Mouse (Mus musculus): ENCODE data around the gene Apba3. TPM values are rescaled to one million over a fixed set of nuclear protein-coding genes. Genes with fewer than 3 reads are reported as not detected.
A peak's percentile ranks its signal among the peaks of the same experiment; 100 is the strongest.

The Apba3 gene
- polyA plus RNA-seq, 1 experiment from 2014 or later: 61.9 TPM

DNA sequence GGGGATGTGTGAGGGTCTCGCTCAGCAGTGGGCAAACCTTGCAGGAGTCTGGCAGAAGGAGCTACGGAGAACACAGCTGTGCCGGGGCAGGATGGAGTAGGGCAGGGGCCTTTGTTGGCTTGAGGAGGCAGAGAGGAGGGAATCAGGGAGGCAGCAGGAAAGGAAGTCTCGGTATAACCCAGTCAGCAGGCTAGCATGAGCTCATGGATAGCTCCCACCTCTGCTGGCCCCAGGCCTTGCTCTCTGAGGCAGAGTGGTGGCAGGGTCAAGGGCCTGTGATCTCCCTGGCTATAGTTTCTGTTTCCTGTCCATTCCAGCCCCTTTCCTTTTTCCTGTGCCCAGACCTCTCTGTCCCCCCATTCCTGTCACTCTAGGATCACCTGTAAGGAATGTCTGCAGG is 35.5 kb downstream of the Apba3 start:
- peak overlapping the region; percentile 18; the same call in 1 of the 2 replicates for H3K4me2 ChIP-seq
- no peaks in the 10 kb centered on the region for H3K9me3 ChIP-seq
- 64% methylated on average over 4 of the region's 4 CpGs for WGBS
- no peak overlapping the region for H3K4me3 ChIP-seq
- peak overlapping the region; percentile 44 for H3K9ac ChIP-seq
- peaks cover 37% of the 10 kb centered on the region for H3K36me3 ChIP-seq
- H3K27ac ChIP-seq: peak overlapping the region; percentile 39; the same call in 1 of the 2 replicates
- peaks cover 30% of the 10 kb centered on the region for H3K4me1 ChIP-seq
- H3K27me3 ChIP-seq: no peaks in the 10 kb centered on the region
- no peak for ATAC-seq (ENCODE audit: insufficient number of reproducible peaks, insufficient read depth, low FRiP score, low TSS enrichment, low read depth)

DNA sequence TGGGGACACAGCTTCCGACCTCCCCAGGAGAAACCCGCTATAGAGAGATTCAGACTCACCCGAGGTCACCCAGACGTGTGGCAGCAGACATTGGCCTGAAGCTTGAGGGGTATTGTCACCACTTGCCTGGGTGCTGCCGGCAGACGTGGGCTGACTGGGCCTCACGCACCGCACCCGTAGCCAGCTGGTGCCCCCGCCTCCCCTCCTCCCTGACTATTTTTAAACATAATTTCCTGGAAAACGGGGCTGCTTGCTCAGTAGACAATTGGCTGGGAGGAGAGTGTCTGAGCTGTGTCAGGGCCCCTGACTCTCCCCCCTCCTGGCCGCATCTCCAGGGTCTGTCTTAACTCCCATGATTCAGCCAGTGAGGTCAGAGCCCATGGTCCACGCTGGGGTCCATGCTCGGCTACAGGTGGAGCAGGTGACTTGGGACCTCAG is 36.0 kb downstream of the Apba3 start:
- H3K27ac ChIP-seq: 0 out of 2 replicates have a peak overlapping the region, but pooled peaks have one; percentile 39
- H3K4me1 ChIP-seq: peaks cover 27% of the 10 kb centered on the region
- H3K36me3 ChIP-seq: peaks cover 42% of the 10 kb centered on the region
- H3K27me3 ChIP-seq: no peaks in the 10 kb centered on the region
- no peaks in the 10 kb centered on the region for H3K9me3 ChIP-seq
- peak overlapping the region; percentile 44 for H3K9ac ChIP-seq
- 0 out of 2 replicates have a peak overlapping the region, but pooled peaks have one; percentile 6 for H3K4me3 ChIP-seq
- peak overlapping the region; percentile 18; the same call in 1 of the 2 replicates for H3K4me2 ChIP-seq
- no peak for ATAC-seq (ENCODE audit: insufficient number of reproducible peaks, insufficient read depth, low FRiP score, low TSS enrichment, low read depth)
- 68% methylated on average over 14 of the region's 14 CpGs for WGBS

DNA sequence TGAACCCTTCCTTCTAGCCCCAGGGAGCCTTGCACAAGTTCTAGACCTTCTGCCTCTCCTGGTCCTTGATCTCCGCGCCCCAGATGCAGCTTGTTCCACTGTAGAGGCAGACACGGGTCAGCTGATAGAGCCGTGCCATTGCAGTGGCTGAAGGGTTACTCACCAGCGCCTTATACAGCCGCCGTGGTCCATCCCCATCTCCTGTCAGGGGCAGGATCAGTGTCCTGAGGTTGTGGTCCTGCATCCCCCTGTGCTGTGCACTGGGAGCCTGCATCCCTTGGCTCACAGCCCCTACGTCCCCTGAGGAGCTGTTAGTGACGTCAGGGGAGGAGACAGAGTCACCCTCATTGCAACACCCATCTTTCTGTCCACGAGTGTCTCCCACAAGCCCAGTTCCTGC is 36.5 kb downstream of the Apba3 start:
- Histone ChIP-seq H3K36me3 (peaks cover 46% of the 10 kb centered on the region), H3K9me3 (no peaks in the 10 kb centered on the region), H3K27me3 (no peaks in the 10 kb centered on the region), H3K4me3 (0 out of 2 replicates have a peak overlapping the region, but pooled peaks have one; percentile 6), H3K27ac (0 out of 2 replicates have a peak overlapping the region, but pooled peaks have one; percentile 39), H3K4me1 (peaks cover 26% of the 10 kb centered on the region), H3K4me2 (peak overlapping the region; percentile 18; the same call in 1 of the 2 replicates), H3K9ac (peak overlapping the region; percentile 44)
- no peak for ATAC-seq (ENCODE audit: insufficient number of reproducible peaks, insufficient read depth, low FRiP score, low TSS enrichment, low read depth)
- 80% methylated on average over 10 of the region's 10 CpGs for WGBS

DNA sequence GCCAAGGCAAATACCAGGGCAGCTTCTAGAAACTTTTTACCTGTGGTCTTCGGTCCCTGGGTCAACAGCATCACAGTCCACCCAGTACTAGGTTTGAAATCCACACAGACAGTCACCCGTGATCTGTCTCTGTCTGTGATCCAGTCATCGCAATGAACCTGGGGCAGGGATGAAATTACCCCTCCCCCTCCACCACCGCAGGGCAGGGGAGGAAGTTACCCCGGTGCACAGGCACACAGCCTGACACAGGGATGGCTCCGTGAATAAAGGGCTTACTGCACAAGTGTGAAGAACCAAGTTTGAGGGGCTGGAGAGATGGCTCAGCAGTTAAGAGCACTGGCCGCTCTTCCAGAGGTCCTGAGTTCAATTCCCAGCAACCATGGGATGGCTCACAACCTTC is 37.0 kb downstream of the Apba3 start:
- Histone ChIP-seq H3K9me3 (no peaks in the 10 kb centered on the region), H3K4me1 (peaks cover 26% of the 10 kb centered on the region), H3K4me2 (no peak overlapping the region), H3K27ac (no peak overlapping the region), H3K36me3 (peaks cover 48% of the 10 kb centered on the region), H3K27me3 (no peaks in the 10 kb centered on the region), H3K9ac (peak overlapping the region; percentile 44; the same call in 1 of the 2 replicates), H3K4me3 (no peak overlapping the region)
- 68% methylated on average over 7 of the region's 7 CpGs for whole genome bisulfite sequencing
- ATAC-seq (ENCODE audit: insufficient number of reproducible peaks, insufficient read depth, low FRiP score, low TSS enrichment, low read depth): no peak

DNA sequence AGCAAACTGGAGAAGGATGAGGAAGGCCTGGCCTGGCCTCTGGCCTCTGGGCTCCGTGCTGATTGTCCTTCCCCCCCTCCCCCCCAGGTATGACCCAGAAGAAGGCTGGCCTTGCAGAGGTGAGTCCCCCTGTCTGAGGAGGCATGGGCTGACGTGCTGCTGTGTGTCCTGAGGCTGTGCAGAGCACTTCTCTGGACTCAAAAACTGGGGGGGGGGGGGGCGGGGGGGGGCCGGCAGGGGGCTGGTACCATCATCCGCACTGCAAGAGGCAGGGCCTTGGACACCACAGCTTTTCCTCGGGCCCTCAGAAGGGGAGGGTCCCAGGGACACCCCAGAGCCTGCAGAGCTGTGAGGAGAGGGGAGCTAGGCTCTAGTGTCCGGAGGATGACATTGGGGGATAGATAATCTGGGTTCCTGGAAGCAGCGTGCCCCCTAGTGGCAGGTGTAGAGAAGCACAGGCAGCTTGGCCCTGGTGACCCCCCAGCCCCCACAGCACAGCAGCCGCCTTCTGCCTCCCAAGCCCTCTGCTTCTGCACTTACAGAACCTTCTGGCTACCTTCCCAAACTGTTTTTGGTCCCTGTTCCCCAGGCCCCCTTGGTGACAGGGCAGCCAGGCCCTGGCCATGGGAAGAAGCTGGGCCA is 38.0 kb downstream of the Apba3 start:
- ATAC-seq (ENCODE audit: insufficient number of reproducible peaks, insufficient read depth, low FRiP score, low TSS enrichment, low read depth): no peak
- Histone ChIP-seq H3K27me3 (no peaks in the 10 kb centered on the region), H3K9me3 (no peaks in the 10 kb centered on the region), H3K4me1 (peaks cover 26% of the 10 kb centered on the region), H3K36me3 (peaks cover 55% of the 10 kb centered on the region), H3K4me2 (no peak overlapping the region), H3K4me3 (no peak overlapping the region), H3K9ac (no peak overlapping the region), H3K27ac (no peak overlapping the region)
- WGBS: 29% methylated on average over 8 of the region's 9 CpGs

- 92% methylated on average over 14 of the region's 14 CpGs for WGBS
- Histone ChIP-seq H3K4me2 (no peak overlapping the region), H3K27me3 (no peaks in the 10 kb centered on the region), H3K4me1 (peaks cover 21% of the 10 kb centered on the region), H3K9me3 (no peaks in the 10 kb centered on the region), H3K27ac (no peak overlapping the region), H3K4me3 (no peak overlapping the region), H3K36me3 (peaks cover 61% of the 10 kb centered on the region), H3K9ac (no peak overlapping the region)
- no peak for ATAC-seq (ENCODE audit: insufficient number of reproducible peaks, insufficient read depth, low FRiP score, low TSS enrichment, low read depth)
These were observed 38.9 kb downstream of the Apba3 start for GRCm38 (mm10) chr10:81305663-81306062.

- Histone ChIP-seq H3K27ac (no peak overlapping the region), H3K36me3 (peaks cover 67% of the 10 kb centered on the region), H3K4me1 (peaks cover 21% of the 10 kb centered on the region), H3K27me3 (no peaks in the 10 kb centered on the region), H3K9me3 (no peaks in the 10 kb centered on the region), H3K9ac (no peak overlapping the region), H3K4me3 (no peak overlapping the region), H3K4me2 (no peak overlapping the region)
- 92% methylated on average over 12 of the region's 12 CpGs for WGBS
- ATAC-seq (ENCODE audit: insufficient number of reproducible peaks, insufficient read depth, low FRiP score, low TSS enrichment, low read depth): no peak
These were observed 39.5 kb downstream of the Apba3 start for GRCm38 (mm10) chr10:81306173-81306668.

DNA sequence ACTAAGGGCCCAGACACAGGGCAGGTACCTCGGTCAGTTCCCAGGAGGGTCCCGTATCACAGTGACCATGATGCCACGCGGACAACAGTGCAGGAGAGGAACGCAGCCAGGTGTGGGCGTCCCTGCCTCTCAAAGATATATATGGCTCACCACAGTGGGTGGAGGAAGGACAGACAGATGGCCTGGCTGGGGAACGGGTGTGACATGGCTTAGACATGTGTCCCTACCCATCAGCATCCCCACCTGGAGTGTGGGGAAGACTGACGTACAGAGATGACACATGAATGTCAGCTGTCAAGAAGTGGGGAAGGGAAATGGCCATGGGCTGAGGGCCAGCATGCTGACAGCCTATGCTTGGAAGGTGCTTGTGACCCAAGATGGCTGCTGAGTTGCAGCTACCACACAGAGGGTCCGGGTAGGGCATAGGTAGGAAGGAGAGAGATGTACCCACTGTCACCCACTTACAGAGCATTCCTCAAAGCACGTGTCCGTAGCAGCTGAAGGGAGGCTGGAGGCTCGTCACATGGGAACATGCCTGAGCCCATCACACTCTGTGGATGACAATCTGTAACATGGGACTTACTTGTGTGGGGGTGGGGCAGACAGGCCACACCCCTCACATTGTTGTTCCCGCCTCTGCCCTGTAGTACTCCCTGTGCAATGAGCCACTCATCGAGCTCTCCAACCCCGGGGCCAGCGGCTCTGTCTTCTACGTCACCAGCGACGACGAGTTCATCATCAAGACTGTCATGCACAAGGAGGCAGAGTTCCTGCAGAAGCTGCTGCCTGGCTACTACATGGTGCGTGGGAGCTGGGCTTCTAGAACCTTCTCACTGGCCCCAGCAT is 40.3 kb downstream of the Apba3 start:
- no peak overlapping the region for H3K27ac ChIP-seq
- no peaks in the 10 kb centered on the region for H3K27me3 ChIP-seq
- no peaks in the 10 kb centered on the region for H3K9me3 ChIP-seq
- H3K9ac ChIP-seq: no peak overlapping the region
- H3K4me1 ChIP-seq: peaks cover 18% of the 10 kb centered on the region
- no peak overlapping the region for H3K4me2 ChIP-seq
- WGBS: 93% methylated on average over 21 of the region's 21 CpGs
- no peak for ATAC-seq (ENCODE audit: insufficient number of reproducible peaks, insufficient read depth, low FRiP score, low TSS enrichment, low read depth)
- no peak overlapping the region for H3K4me3 ChIP-seq
- H3K36me3 ChIP-seq: peaks cover 71% of the 10 kb centered on the region

- ATAC-seq (ENCODE audit: insufficient number of reproducible peaks, insufficient read depth, low FRiP score, low TSS enrichment, low read depth): no peak
- 91% methylated on average over 5 of the region's 5 CpGs for WGBS
These were observed 42.8 kb downstream of the Apba3 start for GRCm38 (mm10) chr10:81309571-81309970.

GRCm38 (mm10) chr10:81313581-81313980 is 46.8 kb downstream of the Apba3 start:
- peaks cover 24% of the 10 kb centered on the region for H3K4me1 ChIP-seq
- no peaks in the 10 kb centered on the region for H3K27me3 ChIP-seq
- H3K4me3 ChIP-seq: no peak overlapping the region
- no peak overlapping the region for H3K9ac ChIP-seq
- H3K36me3 ChIP-seq: peaks cover 92% of the 10 kb centered on the region
- no peak overlapping the region for H3K4me2 ChIP-seq
- 93% methylated on average over 13 of the region's 13 CpGs for WGBS
- no peaks in the 10 kb centered on the region for H3K9me3 ChIP-seq
- H3K27ac ChIP-seq: no peak overlapping the region
- ATAC-seq (ENCODE audit: insufficient number of reproducible peaks, insufficient read depth, low FRiP score, low TSS enrichment, low read depth): no peak

More at GRCm38 (mm10) chr10:81309571-81309970, 42.8 kb downstream of the Apba3 start:
- Histone ChIP-seq H3K9ac (no peak overlapping the region), H3K4me1 (no peaks in the 10 kb centered on the region), H3K9me3 (no peaks in the 10 kb centered on the region), H3K4me2 (no peak overlapping the region), H3K36me3 (peaks cover 96% of the 10 kb centered on the region), H3K4me3 (no peak overlapping the region), H3K27me3 (no peaks in the 10 kb centered on the region), H3K27ac (no peak overlapping the region)

- Histone ChIP-seq H3K4me3 (no peak overlapping the region), H3K27ac (no peak overlapping the region), H3K4me1 (peaks cover 30% of the 10 kb centered on the region), H3K9ac (no peak overlapping the region), H3K4me2 (no peak overlapping the region), H3K9me3 (no peaks in the 10 kb centered on the region), H3K36me3 (peaks cover 89% of the 10 kb centered on the region), H3K27me3 (no peaks in the 10 kb centered on the region)
- no peak for ATAC-seq (ENCODE audit: insufficient number of reproducible peaks, insufficient read depth, low FRiP score, low TSS enrichment, low read depth)
- WGBS: 82% methylated on average over 7 of the region's 7 CpGs
These were observed 47.4 kb downstream of the Apba3 start for GRCm38 (mm10) chr10:81314201-81314600.

Data from embryonic facial prominence, embryonic 13.5 days (tissue).